Mouse (Mus musculus): ENCODE results near the gene Slfn2. TPM values are rescaled to one million over a fixed set of nuclear protein-coding genes. Genes with fewer than 3 reads are reported as not detected.
A peak's percentile ranks its signal among the peaks of the same experiment; 100 is the strongest.

Gene Slfn2
- polyA plus RNA-seq, 1 experiment from 2014 or later, result 4.4 TPM

DNA sequence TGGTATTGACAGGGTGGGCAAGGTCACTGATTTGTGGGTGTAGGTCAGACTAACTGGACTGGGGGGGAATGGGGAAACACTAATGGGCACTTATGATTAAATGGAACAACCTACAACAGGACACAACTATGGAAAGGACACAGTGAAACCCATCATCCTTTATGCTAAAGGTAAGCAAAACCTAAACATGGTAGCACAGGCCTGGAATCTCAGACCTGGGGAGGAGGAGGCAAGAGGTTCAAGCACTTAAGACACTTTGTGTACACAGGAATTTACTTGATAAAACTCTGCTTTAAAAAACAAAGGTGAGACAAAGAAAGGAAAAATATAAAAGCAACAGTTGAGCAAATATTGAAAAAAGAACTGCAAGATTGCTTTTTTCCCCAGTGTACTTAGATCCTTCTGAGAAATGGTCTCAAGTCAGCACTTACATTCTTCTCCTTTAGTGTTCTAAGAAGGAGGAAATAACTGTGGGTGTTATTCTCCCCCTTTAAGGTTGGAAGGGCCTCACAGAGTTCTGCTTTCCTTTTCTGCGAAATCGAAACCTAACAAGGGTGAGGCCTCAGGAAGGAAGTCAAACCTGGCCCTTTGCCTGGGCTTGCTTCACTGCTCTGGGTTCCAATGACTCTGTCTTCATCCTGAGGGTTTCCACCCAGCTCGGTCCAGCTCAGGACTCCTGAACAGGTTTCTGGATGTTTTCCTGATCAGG, 13.0 kb downstream of the Slfn2 start:
- Histone ChIP-seq H3K4me1 (replicated peaks) (peaks cover 8% of the 10 kb centered on the region; the same call in 1 of the 2 replicates), H3K27ac (peak overlapping the region; percentile 77), H3K4me3 (no peak overlapping the region), H3K4me2 (no peak overlapping the region), H3K9me3 (replicated peaks) (no peaks in the 10 kb centered on the region), H3K36me3 (no peaks in the 10 kb centered on the region), H3K9ac (no peak overlapping the region), H3K27me3 (no peaks in the 10 kb centered on the region)
- peak; percentile 62; the same call in 1 of the 2 replicates for ATAC-seq (replicated peaks; ENCODE audit: insufficient number of reproducible peaks, insufficient read depth, low FRiP score, low read depth)
- 40% methylated on average over 3 of the region's 3 CpGs for WGBS

DNA sequence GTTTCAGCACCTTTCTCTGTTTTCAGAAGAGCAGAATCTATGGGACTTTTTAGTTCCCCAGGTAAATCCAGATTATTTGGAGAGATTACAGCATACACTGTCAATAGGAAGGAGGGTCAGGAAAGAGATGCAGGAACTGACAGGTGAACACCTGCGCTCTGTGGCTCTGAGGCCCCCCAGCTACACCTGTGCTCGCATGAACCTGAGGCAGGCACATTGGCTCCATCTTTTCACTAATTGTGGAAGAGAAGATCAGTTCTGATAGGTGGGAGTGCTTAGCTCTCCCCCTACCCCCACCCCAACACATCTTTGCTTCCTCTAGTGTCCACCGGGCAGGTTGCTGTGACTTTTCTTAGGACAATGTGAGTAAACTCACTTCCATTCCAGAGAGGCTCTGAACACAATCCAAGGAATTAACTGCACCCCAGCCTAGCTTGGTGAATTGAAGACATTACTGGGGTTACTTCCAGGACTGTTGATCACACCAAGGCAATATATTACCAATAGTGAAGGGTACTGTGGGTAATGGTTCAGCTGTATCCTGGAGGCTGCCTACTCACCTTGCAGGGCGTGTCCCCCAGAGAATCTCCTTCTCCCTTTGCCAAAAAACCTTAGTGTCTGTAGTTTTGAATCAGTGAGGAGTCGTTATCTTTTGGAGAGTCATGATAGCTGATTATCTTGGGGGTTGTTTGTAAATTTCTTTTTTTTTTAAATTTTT, 13.7 kb downstream of the Slfn2 start:
- H3K27ac ChIP-seq, result peak overlapping the region; percentile 77
- WGBS, result 71% methylated on average over 5 of the region's 5 CpGs
- H3K27me3 ChIP-seq, result no peaks in the 10 kb centered on the region
- H3K4me1 ChIP-seq (replicated peaks), result peaks cover 8% of the 10 kb centered on the region; the same call in 1 of the 2 replicates
- H3K9me3 ChIP-seq (replicated peaks), result no peaks in the 10 kb centered on the region
- H3K4me2 ChIP-seq, result no peak overlapping the region
- 0 out of 2 replicates have a peak, but pooled peaks have one; percentile 22 for ATAC-seq (replicated peaks; ENCODE audit: insufficient number of reproducible peaks, insufficient read depth, low FRiP score, low read depth)
- no peaks in the 10 kb centered on the region for H3K36me3 ChIP-seq
- H3K4me3 ChIP-seq, result no peak overlapping the region
- no peak overlapping the region for H3K9ac ChIP-seq

DNA sequence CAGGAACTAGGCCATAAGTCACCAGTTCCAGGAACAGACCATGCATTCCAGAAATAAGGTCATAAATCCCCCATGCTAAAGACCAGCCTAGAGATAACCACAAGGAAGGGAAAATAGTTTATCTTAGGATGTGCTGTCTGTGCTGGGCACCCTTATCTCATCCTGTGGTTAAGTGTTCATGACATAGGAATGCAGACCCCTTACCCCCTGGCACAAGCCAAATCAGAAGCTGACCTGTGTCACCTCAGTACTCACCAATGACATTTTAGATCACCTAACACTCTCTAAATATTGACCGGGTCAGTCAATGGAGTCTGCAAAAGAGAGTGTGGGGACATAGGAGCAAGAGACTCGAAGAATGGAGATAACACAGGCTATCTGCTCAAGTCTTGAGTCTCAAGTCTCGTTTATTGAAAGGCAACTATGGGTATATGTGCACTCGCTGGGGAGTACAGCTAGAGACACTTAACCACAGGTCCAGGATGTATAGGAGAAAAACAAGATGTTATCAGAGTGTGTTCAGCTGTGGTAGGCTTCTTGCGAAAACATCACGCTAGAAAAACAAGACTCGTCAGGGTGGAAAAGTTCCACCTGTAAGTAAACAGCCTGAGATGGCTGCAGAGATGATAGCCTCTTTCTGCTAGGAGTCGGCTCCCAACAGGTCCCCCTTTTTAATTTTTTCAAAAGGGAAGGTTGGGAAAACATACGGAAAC, 14.7 kb downstream of the Slfn2 start:
- Histone ChIP-seq H3K4me1 (replicated peaks) (peaks cover 8% of the 10 kb centered on the region; the same call in 1 of the 2 replicates), H3K9me3 (replicated peaks) (no peaks in the 10 kb centered on the region), H3K36me3 (no peaks in the 10 kb centered on the region), H3K4me2 (no peak overlapping the region), H3K27ac (peak overlapping the region; percentile 77; the same call in 1 of the 2 replicates), H3K4me3 (no peak overlapping the region), H3K9ac (no peak overlapping the region), H3K27me3 (no peaks in the 10 kb centered on the region)
- peak; percentile 64 for ATAC-seq (replicated peaks; ENCODE audit: insufficient number of reproducible peaks, insufficient read depth, low FRiP score, low read depth)
- 39% methylated on average over 9 of the region's 9 CpGs for WGBS

DNA sequence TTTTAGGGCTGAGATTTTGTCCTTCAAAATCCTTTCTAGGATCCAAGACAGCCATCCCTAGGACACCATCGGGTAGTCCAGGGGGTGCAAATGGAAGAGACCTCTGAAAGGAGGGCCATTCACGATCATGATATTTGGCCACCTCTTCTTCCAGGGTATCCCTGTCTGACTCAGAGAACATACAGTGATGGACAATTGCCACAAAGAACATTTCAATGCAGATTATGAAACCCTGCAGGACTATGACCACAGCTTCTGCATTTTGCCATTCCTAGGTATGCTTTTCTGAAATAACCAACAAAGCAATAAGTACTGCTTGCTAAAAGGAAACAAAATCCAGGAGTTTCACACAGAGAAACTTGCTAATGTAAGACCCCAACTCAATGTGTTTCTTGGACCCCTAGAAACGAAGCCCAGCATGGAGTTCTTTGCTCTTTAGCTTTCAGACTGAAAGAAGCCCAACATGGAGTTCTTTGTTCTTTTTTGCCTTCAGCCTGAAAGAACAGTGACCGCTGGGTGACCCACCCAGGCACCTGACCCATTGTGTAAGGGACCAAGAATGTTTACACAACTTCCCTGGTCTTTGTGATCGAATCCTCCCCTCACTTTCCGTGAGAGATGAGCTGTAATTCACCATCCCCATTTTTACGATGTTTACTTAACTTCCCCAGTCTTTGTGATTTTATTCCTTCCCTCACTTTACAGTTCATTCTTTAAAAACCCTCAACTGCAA, 18.0 kb downstream of the Slfn2 start:
- H3K4me1 ChIP-seq (replicated peaks), result peaks cover 5% of the 10 kb centered on the region; the same call in 1 of the 2 replicates
- no peak for ATAC-seq (replicated peaks; ENCODE audit: insufficient number of reproducible peaks, insufficient read depth, low FRiP score, low read depth)

DNA sequence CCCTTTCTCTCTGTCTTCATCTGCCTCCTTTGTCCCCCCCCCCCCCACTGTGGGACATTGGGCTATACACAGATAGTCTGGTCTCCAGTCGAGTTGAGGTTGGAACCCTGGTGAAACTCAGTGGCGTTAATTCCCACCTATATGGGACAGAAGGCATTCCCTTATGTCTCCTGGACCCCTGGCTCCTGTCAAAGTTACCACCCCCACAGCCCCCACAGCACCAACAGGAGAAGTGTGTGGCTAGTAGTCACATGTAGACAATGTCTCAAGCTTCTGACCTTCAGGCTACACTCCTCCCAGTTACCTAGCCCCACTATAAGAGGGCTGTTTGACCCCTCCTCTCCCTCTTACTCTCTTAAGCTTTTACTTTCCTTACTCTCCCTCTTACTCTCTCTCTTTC, 19.2 kb downstream of the Slfn2 start:
- no peaks in the 10 kb centered on the region for H3K4me1 ChIP-seq (replicated peaks)
- H3K9ac ChIP-seq, result no peak overlapping the region
- no peak overlapping the region for H3K4me2 ChIP-seq
- H3K27ac ChIP-seq, result no peak overlapping the region
- no peaks in the 10 kb centered on the region for H3K9me3 ChIP-seq (replicated peaks)
- no peaks in the 10 kb centered on the region for H3K36me3 ChIP-seq
- no peak for ATAC-seq (replicated peaks; ENCODE audit: insufficient number of reproducible peaks, insufficient read depth, low FRiP score, low read depth)
- WGBS, result 72% methylated on average over 2 of the region's 2 CpGs
- no peaks in the 10 kb centered on the region for H3K27me3 ChIP-seq
- H3K4me3 ChIP-seq, result no peak overlapping the region

More for the DNA sequence above, 18.0 kb downstream of the Slfn2 start:
- Histone ChIP-seq H3K4me2 (no peak overlapping the region), H3K4me3 (no peak overlapping the region), H3K9ac (no peak overlapping the region), H3K27me3 (no peaks in the 10 kb centered on the region), H3K27ac (no peak overlapping the region), H3K36me3 (no peaks in the 10 kb centered on the region), H3K9me3 (replicated peaks) (no peaks in the 10 kb centered on the region)
- 68% methylated on average over 7 of the region's 7 CpGs for WGBS

DNA sequence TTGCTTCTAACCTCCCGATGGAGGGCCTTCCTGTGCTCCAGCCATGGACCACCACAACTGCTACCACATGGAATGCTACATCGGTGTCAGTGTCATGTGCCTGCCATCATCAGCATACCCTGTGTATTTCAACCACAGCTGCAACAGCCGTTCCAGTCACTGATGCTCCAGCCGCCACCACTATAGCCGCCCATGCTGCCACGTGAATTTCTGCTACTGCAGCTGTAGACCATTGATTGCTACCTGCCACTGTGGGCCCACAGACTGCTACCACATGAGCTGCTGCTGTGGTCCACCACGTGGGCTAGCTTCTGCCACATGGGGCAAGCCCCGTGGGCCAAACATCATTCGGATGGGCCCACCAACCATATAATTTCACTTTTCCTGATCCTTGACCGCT, 19.8 kb downstream of the Slfn2 start:
- Histone ChIP-seq H3K4me3 (no peak overlapping the region), H3K4me1 (replicated peaks) (no peaks in the 10 kb centered on the region), H3K36me3 (no peaks in the 10 kb centered on the region), H3K9me3 (replicated peaks) (no peaks in the 10 kb centered on the region), H3K9ac (no peak overlapping the region), H3K27me3 (no peaks in the 10 kb centered on the region), H3K4me2 (no peak overlapping the region), H3K27ac (no peak overlapping the region)
- no peak for ATAC-seq (replicated peaks; ENCODE audit: insufficient number of reproducible peaks, insufficient read depth, low FRiP score, low read depth)
- WGBS, result 85% methylated on average over 10 of the region's 10 CpGs

DNA sequence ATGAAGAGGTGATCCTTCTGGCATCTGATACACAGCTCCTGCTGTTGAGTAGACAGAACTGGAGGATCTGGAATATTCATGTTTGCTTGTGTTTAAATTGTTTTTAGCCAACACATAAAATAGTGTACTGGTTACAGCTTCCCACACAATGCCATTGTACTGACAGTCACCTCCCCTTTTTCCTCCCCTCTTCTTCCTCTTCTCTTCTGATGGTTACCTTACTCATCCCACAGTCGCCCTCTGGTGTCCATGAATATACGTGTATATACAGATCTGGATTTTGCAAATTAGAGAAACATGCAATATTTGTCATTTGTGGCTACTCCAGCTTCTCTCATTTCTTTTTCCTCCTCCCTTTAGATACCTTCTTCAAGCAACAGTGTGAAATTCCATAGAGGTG, 50.2 kb downstream of the Slfn2 start:
- no peak overlapping the region for H3K27ac ChIP-seq
- no peak overlapping the region for H3K9ac ChIP-seq
- H3K9me3 ChIP-seq (replicated peaks), result no peaks in the 10 kb centered on the region
- ATAC-seq (replicated peaks; ENCODE audit: insufficient number of reproducible peaks, insufficient read depth, low FRiP score, low read depth), result no peak
- no peak overlapping the region for H3K4me2 ChIP-seq
- H3K4me3 ChIP-seq, result no peak overlapping the region
- 49% methylated on average over 2 of the region's 2 CpGs for WGBS
- no peaks in the 10 kb centered on the region for H3K27me3 ChIP-seq
- H3K4me1 ChIP-seq (replicated peaks), result no peaks in the 10 kb centered on the region
- no peaks in the 10 kb centered on the region for H3K36me3 ChIP-seq

DNA sequence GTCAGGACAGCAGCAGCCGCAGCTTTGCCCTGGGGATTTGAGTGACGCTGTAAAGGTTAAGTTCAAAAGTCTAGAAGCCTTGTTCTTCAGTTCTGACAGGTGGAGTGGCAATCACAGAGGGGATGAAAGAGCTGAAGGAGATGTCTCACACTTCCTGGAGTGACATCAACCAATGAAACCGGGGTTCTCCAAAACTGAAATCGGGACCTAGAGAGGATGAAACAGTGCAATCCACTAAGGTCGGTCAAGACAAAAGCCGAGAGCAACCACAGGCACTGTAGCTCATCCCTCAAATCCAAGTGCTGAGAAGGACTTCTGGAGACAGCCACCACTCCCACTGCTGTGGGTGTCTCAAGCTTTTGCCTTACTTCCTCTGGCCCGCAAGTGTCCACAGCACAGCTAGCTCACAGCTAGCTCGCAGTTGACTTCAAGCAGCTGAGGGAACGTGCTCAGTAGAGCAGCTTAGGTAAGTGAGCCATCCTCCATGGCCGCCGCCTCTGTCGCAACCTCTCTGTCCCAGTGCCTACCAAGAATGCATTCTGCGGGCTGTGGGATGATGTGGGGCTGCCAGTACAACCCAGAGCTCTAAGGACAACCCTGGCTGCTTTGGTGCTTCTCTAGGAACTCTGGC, 51.8 kb downstream of the Slfn2 start, which contains the start of gene Slfn1:
Gene Slfn1, plus strand, starts transcription at position 253 of the 631 bp plus-strand sequence.
- Histone ChIP-seq H3K4me2 (no peak within 1 kb of the TSS), H3K9me3 (replicated peaks) (no peaks in the 10 kb centered on the region), H3K27me3 (no peaks in the 10 kb centered on the region), H3K4me3 (no peak within 1 kb of the TSS), H3K9ac (no peak within 1 kb of the TSS), H3K27ac (no peak within 1 kb of the TSS), H3K36me3 (no peaks in the 10 kb centered on the region), H3K4me1 (replicated peaks) (no peaks in the 10 kb centered on the region)
- WGBS, result 82% methylated on average over 13 of the region's 13 CpGs
- no peak for ATAC-seq (replicated peaks; ENCODE audit: insufficient number of reproducible peaks, insufficient read depth, low FRiP score, low read depth)

DNA sequence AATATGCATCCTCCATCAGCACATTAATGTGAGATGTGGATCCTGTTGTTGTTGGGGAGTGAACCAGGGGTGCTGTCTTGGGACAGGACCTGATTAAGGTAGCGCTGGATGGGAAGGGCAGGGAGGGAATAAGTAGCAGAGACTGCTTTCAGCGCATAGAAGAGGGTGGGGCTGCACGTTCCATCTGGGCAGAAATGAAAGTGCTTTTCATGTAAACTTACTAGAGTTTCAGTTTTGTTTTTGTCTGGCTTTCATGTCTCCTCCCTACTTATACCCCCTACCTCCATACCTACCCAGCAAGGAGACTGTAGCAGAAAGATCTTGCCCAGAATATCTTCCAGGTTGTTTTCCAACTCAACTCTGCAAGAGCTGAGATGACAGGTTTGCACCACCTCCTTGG, 53.1 kb downstream of the Slfn2 start:
- no peak overlapping the region for H3K4me2 ChIP-seq
- no peaks in the 10 kb centered on the region for H3K9me3 ChIP-seq (replicated peaks)
- H3K36me3 ChIP-seq, result no peaks in the 10 kb centered on the region
- H3K27ac ChIP-seq, result no peak overlapping the region
- ATAC-seq (replicated peaks; ENCODE audit: insufficient number of reproducible peaks, insufficient read depth, low FRiP score, low read depth), result no peak
- whole genome bisulfite sequencing, result 42% methylated on average over 3 of the region's 3 CpGs
- H3K27me3 ChIP-seq, result no peaks in the 10 kb centered on the region
- no peaks in the 10 kb centered on the region for H3K4me1 ChIP-seq (replicated peaks)
- H3K9ac ChIP-seq, result no peak overlapping the region
- H3K4me3 ChIP-seq, result no peak overlapping the region

All from heart, embryonic 15.5 days (tissue).